Mouse (Mus musculus) heart, embryonic 14.5 days (tissue): ENCODE results near the gene Wdr19. TPM values are rescaled to one million over a fixed set of nuclear protein-coding genes. Genes with fewer than 3 reads are reported as not detected.

Source experiments
- ATAC-seq: fragments of 200-750 bp; cut with Nextera tagmentation; 2 replicates; pipeline ENCODE4 v1.8.0; 2017; ENCODE audit warnings: low read depth, moderate TSS enrichment; ENCODE audit not compliant: insufficient number of reproducible peaks, insufficient read depth, low FRiP score
- H3K27ac ChIP-seq, 2 experiments: fragments of 200-500 bp in 1 of 2; fragments of 300-500 bp in 1 of 2; sonication (generic) in 1 of 2; replicated peaks in 1 of 2; 2 replicates each; pipeline ENCODE4 v1.5.1; 2012 to 2014; ENCODE audit warnings: low read depth in 2 of 2, low read length in 2 of 2, control low read depth in 1 of 2, mild to moderate bottlenecking in 1 of 2, mixed read lengths in 1 of 2; ENCODE audit not compliant: control insufficient read depth in 1 of 2, insufficient read depth in 1 of 2
- H3K27me3 ChIP-seq: fragments of 300-500 bp; sonication (generic); 2 replicates; pipeline ENCODE4 v1.6.1; 2014; ENCODE audit warnings: mild to moderate bottlenecking, low read length, control low read depth; ENCODE audit not compliant: control insufficient read depth, insufficient read depth
- H3K36me3 ChIP-seq: fragments of 300-500 bp; sonication (generic); 2 replicates; pipeline ENCODE4 v1.6.1; 2014; ENCODE audit warnings: mild to moderate bottlenecking, control low read depth, low read length, mixed read lengths; ENCODE audit not compliant: control insufficient read depth, insufficient read depth
- H3K4me1 ChIP-seq, 2 experiments: fragments of 200-500 bp in 1 of 2; fragments of 300-500 bp in 1 of 2; sonication (generic) in 1 of 2; 2 replicates each; pipeline ENCODE4 v1.6.1; 2012 to 2014; ENCODE audit warnings: low read length in 2 of 2, control low read depth in 1 of 2, mixed read lengths in 1 of 2; ENCODE audit not compliant: control insufficient read depth in 2 of 2, insufficient read depth in 2 of 2
- H3K4me2 ChIP-seq: fragments of 300-500 bp; sonication (generic); 2 replicates; pipeline ENCODE4 v1.6.1; 2014; ENCODE audit warnings: mild to moderate bottlenecking, low read length
- H3K4me3 ChIP-seq, 2 experiments: fragments of 200-500 bp in 1 of 2; fragments of 300-500 bp in 1 of 2; sonication (generic) in 1 of 2; 2 replicates each; pipeline ENCODE4 v1.5.1; 2012 to 2014; ENCODE audit warnings: low read length in 2 of 2, mild to moderate bottlenecking in 2 of 2, control low read depth in 1 of 2, low read depth in 1 of 2, moderate library complexity in 1 of 2; ENCODE audit not compliant: control insufficient read depth in 1 of 2, insufficient read depth in 1 of 2
- H3K9ac ChIP-seq: fragments of 300-500 bp; sonication (generic); 2 replicates; pipeline ENCODE4 v1.6.1; 2014; ENCODE audit warnings: mild to moderate bottlenecking, low read length
- H3K9me3 ChIP-seq: fragments of 300-500 bp; sonication (generic); 2 replicates; pipeline ENCODE4 v1.6.1; 2016; ENCODE audit warnings: low read length, control low read depth; ENCODE audit not compliant: control insufficient read depth
- WGBS: fragments of 180-500 bp; shearing (Covaris S2); extraction: QIAGEN DNeasy Blood & Tissue Kit; methylation state at CpG from one replicate; pipeline ENCODE4 v1.1.7; 2014; 5-methylcytosine and 5-hydroxymethylcytosine counted together
- polyA plus RNA-seq: library from polyadenylated mRNA; unstranded; fragments of >200 nt; fragmentation: Nextera tagmentation; extraction: Ambion mirVana; gene quantifications from 2 replicates; pipeline ENCODE4 v1.2.1, GENCODE M21; 2014

The Wdr19 gene
- polyA plus RNA-seq, 1 experiment from 2014 or later, result 9.9 TPM

GRCm38 (mm10) chr5:65242740-65243139 is 43.2 kb downstream of the Wdr19 start:
- WGBS, result 42% methylated on average over 5 of the region's 5 CpGs
- Histone ChIP-seq H3K4me3 (no peak overlapping the region), H3K4me1 (peaks cover 6 to 13% of the 10 kb centered on the region in 2 experiments), H3K27ac (no peak overlapping the region), H3K9ac (no peak overlapping the region), H3K36me3 (peaks cover 17% of the 10 kb centered on the region), H3K27me3 (no peaks in the 10 kb centered on the region), H3K9me3 (no peaks in the 10 kb centered on the region), H3K4me2 (no peak overlapping the region)
- no peak for ATAC-seq

GRCm38 (mm10) chr5:65247296-65247695 is 47.8 kb downstream of the Wdr19 start:
- Histone ChIP-seq H3K9ac (no peak overlapping the region), H3K27ac (no peak overlapping the region), H3K4me2 (no peak overlapping the region), H3K27me3 (no peaks in the 10 kb centered on the region), H3K4me3 (no peak overlapping the region), H3K9me3 (no peaks in the 10 kb centered on the region), H3K36me3 (peaks cover 11% of the 10 kb centered on the region), H3K4me1 (peaks cover 0 to 5% of the 10 kb centered on the region in 2 experiments; a peak in 1 of 4 replicates)
- no peak for ATAC-seq
- WGBS, result 72% methylated on average over 3 of the region's 3 CpGs

- peaks cover 20% of the 10 kb centered on the region for H3K36me3 ChIP-seq
- H3K9ac ChIP-seq, result no peak overlapping the region
- no peaks in the 10 kb centered on the region for H3K9me3 ChIP-seq
- 67% methylated on average over 7 of the region's 7 CpGs for WGBS
- no peaks in the 10 kb centered on the region for H3K27me3 ChIP-seq
- H3K4me1 ChIP-seq, result peaks cover 0 to 5% of the 10 kb centered on the region in 2 experiments; a peak in 1 of 4 replicates
- ATAC-seq, result no peak
- H3K4me2 ChIP-seq, result no peak overlapping the region
- no peak overlapping the region for H3K27ac ChIP-seq
- H3K4me3 ChIP-seq, result no peak overlapping the region
These were observed 50.8 kb downstream of the Wdr19 start for GRCm38 (mm10) chr5:65250185-65250855.

GRCm38 (mm10) chr5:65257910-65258505 is 58.5 kb downstream of the Wdr19 start:
- H3K9ac ChIP-seq, result no peak overlapping the region
- H3K27ac ChIP-seq, result no peak overlapping the region
- no peaks in the 10 kb centered on the region for H3K9me3 ChIP-seq
- H3K4me1 ChIP-seq, result no peaks in the 10 kb centered on the region
- WGBS, result 91% methylated on average over 14 of the region's 14 CpGs
- H3K4me3 ChIP-seq, result no peak overlapping the region
- no peak overlapping the region for H3K4me2 ChIP-seq
- H3K27me3 ChIP-seq, result no peaks in the 10 kb centered on the region
- H3K36me3 ChIP-seq, result peaks cover 88% of the 10 kb centered on the region
- ATAC-seq, result no peak

GRCm38 (mm10) chr5:65273966-65274365 is 74.5 kb downstream of the Wdr19 start:
- 86% methylated on average over 3 of the region's 3 CpGs for WGBS
- Histone ChIP-seq H3K27ac (no peak overlapping the region), H3K4me1 (no peaks in the 10 kb centered on the region), H3K9ac (no peak overlapping the region), H3K27me3 (no peaks in the 10 kb centered on the region), H3K9me3 (no peaks in the 10 kb centered on the region), H3K4me2 (no peak overlapping the region), H3K4me3 (no peak overlapping the region), H3K36me3 (peaks cover 87% of the 10 kb centered on the region)
- ATAC-seq, result no peak

- Histone ChIP-seq H3K9ac (no peak overlapping the region), H3K27ac (no peak overlapping the region), H3K9me3 (peaks cover under 1% of the 10 kb centered on the region; the same call in 1 of the 2 replicates), H3K4me1 (no peaks in the 10 kb centered on the region), H3K4me2 (no peak overlapping the region), H3K36me3 (peaks cover 63% of the 10 kb centered on the region), H3K27me3 (no peaks in the 10 kb centered on the region), H3K4me3 (no peak overlapping the region)
- no peak for ATAC-seq
- 63% methylated on average over 6 of the region's 6 CpGs for WGBS
These were observed 79.7 kb downstream of the Wdr19 start for GRCm38 (mm10) chr5:65279133-65279651.

GRCm38 (mm10) chr5:65281216-65281615 is 81.7 kb downstream of the Wdr19 start:
- Histone ChIP-seq H3K36me3 (peaks cover 63% of the 10 kb centered on the region), H3K27ac (no peak overlapping the region), H3K4me3 (no peak overlapping the region), H3K9ac (no peak overlapping the region), H3K9me3 (peaks cover 4% of the 10 kb centered on the region; the same call in 1 of the 2 replicates), H3K4me2 (no peak overlapping the region), H3K27me3 (no peaks in the 10 kb centered on the region), H3K4me1 (no peaks in the 10 kb centered on the region)
- WGBS, result 95% methylated on average over 3 of the region's 3 CpGs
- no peak for ATAC-seq
